Mouse (Mus musculus): ENCODE data around the gene Olfr524.

Gene Olfr524

DNA sequence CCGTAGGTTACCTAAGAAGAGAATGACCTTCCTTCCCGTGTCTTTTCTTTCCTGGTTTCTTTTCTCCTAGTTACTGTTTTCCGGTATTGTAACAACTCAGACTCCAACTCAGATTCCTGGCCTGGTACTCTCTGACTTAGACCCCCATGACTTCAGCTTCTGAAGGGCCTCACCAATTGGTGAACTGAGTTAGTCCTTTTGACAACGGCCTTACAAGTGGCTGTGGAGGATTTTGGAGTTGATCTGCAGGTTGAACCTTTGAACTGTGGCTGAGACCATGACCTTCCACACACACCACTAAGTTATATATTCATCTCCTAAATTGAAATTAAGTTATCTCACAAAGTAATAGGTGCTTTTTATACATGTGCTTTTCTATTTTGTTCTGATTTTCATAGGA is 21.6 kb downstream of the Olfr524 start:
- no peak for DNase-seq

DNA sequence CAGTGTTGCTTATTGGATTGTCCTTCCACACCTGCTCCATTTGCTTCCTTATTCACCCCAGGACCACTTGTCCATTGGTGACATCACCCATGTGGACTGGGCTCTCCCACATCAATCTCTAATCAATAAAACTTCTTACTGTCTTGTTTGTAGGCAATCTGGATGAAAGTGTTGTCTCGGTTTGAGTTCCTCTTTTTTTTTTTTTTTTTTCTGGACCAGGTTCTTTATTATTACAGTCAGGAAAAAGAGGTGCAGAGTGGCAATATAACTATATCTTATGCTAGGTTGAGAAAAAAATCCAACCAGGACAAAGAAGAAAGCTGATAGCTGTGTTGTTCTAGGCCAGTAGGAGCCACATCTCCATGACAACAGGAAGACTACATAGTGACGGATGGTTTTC is 25.1 kb downstream of the Olfr524 start:
- no peak for DNase-seq

DNA sequence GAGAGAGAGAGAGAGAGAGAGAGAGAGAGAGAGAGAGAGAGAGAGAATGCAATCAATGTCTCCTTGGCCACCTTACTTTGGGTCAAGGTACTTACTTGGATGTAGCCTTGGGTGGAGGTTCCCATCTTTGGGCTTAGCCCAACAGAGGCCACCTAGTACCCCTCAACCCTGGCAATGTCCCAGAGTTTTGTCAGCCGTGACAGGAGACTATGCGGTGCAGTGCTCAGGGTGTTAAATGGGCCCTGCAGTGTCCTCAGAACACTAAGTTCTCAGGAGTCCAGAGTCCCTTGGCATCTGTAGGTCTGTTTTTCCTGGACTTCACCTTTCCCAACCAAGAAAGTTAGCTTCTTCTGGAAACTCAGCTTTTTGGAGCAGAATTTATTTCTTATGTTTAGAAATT is 26.6 kb downstream of the Olfr524 start:
- peak; percentile 73 for DNase-seq

DNA sequence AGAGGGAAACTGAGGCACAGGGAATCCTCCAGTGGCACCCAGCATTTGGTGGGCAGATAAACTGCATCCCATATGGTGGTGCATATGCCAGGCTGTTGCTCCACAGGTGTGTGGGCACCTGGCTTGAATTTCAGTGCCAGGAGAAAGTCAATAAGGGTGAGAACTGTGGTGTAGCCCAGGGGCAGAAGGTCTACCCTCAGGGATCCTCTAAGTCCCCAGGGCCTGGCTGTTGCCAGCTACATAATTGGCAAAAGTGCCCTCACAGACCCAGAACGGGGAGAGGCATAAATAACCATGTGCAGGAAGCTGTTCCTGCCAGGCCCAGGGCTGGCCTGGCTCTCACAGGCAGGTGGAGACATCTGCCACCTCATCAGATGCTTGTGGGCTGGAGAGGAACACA is 32.8 kb downstream of the Olfr524 start, which contains the start of gene Olfr523:
Olfr523 (plus strand) TSS at position 282 of the 400 bp plus-strand sequence.
- no peak for DNase-seq

DNA sequence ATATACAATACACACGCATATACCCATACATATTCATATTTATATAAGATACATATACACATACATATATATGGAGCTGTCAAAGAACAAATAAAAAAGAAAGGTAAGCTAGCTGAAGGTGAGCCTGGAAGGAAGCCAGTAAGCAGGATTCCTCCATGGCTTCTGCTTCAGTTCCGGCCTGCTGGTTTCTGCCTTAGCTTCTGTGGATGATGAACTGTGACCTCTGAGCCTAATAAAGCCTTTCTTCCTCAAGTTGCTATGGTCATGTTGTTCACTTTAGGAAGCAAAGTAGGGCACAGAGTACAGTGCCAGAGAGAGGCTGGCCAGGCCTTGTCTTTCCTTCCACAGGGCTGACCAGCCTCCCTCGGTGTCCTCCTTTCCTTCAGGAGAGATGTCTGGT is 34.9 kb downstream of the Olfr524 start:
- DNase-seq = peak; percentile 27

DNA sequence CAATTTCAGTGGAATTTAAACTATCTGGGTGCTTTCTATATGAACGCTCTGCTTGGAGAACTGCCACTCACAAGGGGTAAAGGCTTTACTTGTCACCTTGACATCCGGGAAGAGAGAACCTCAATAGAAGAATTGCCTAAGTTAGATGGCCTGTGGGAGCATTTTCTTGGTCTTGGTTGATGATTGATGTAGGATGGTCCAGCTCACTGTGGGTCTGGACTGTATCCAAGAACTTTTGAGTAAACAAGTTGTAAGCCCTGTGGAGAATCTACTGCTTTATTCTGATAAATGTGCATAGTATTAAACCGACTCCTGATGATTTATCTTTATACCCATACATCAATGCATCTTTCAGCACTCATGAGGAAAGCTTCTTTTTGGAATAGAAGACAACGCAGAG is 36.4 kb downstream of the Olfr524 start:
- no peak for DNase-seq

DNA sequence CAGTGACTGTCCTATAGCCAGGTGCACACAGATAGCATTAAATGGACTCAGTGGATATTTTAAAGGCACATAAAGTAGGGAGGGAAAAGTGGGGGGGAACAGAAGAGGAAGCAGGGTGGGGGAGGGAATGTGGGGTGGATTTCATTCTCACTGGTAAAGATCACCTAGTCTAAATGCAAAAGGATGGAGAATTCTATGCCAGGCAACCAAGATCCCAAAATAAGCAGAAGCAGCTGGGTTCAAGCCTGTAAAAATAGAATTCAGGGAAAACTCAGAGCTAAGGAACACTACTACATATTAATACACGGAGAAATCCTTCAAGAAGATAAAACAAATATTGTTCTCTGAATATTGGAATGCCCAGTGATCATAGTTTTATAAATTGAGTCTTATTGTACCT is 37.8 kb downstream of the Olfr524 start:
- no peak for DNase-seq

DNA sequence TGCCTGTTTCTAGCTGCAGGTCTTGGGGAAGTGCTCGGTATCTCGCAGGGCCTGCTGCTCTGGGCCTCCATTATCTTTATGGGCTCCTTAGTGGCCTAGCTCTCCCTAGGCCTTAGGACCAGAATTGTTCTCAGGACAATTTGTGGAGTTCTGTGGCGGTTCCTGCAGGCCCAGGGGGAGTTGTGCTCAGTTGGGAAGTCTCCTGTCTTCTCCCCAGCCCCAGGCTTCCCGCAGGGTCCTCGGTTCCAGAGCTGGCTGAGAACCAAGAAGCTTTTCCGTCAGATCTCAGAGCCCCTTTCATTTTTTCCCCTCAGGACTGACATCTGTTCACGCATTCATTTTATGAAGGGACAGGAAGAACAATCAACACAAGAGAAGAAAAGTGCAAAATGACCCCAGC is 41.1 kb downstream of the Olfr524 start, which contains the start of gene Olfr522:
Olfr522 (minus strand) TSS at position 101 of the 400 bp plus-strand sequence.
- no peak for DNase-seq

DNA sequence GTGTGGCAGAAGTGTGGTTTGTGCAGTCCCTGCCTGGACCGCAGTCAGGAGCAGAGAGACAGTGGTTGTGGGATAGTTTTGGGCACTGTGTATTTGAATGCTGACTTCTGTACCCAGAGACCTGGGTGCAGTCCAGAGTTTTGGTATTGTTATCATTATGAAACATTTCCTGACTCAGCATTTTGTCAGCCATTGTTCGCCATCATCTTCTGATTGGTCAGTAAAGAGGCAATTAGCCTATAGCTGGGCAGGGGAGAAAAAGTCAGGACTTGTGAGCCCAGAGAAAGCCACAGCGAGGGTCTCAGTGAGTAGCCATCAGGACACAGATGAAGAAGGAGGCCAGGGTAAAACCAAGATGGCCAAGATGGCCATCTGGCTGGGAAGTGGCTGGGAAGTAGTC is 45.4 kb downstream of the Olfr524 start:
- DNase-seq = no peak

DNA sequence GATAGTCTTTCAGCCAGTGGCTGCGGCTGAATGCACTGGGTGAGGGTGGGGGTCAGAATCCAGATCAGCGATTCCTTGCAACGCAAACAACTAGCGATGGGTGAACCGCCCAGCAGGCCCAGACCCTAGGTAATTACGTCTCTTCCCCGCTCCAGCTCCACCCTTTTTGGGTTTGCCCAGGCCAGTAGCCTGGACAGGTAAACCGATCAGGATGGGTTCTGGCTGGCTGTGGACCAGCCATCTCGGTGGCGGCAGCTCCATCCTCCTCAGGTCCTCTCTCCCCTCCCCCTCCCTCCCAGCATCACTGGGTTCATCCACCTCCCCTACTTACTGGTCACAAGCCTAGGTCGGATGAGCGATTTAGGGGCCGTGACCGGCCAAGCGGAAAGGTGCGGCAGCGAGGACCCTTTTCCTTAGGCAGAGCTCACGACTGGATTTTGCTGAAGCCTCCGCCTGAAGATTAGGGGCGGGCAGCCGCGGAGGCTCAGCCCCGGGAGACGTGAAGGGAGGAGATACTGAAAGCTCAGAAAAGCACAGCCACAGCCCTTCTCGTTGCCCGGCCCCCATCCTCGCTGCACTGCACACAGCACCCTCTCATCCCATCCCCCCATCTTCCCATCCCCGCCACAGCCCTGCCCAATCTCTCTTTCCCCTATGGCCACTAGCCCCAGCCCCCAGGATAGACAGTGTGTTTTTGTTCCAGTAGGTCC is 51.4 kb downstream of the Olfr524 start, which contains the start of gene Sprn:
Sprn (minus strand) TSS at position 660 of the 710 bp plus-strand sequence.
- DNase-seq = no peak

DNA sequence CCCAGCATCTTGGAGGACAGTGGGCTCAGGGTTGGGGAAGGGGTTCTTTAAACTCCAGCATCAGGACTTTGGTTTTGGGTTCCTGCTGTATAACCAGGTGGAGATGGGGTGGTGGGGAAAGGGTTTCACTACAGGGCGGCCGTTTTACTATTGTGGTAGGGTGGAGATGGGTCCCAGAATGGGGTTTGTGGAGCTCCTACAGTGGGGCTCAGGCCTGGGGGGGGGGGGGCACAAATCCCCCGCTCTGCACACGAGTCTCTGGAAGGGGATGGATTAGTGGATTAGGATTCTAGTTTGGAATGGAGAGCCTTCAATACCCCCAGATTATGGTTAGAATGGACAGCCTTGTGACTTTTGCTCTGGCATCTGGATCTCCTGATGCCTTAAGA is 51.9 kb downstream of the Olfr524 start:
- no peak for DNase-seq

DNA sequence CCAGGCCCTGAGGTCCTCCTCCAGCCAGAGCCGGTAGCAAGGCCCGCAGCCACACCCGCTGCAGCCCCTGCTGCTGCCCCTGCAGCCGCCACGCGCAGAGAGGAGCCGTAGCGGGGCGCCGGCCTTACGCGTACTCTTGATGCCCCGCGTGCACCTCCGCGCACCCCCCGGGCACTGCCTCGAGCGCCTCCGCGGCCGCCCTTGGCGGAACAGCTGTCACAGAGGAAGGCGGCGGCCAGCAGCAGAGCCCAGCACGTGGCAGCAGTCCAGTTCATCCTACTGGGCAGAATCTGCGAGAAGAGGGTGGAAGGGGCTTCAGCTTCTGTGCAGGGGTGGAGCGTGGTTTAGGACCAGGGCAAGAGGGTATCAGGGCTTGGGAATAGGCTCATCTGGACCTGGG is 52.4 kb downstream of the Olfr524 start:
- no peak for DNase-seq
